Mouse (Mus musculus): ENCODE data around the gene Calm2.

GRCm38 (mm10) chr17:87402444-87402843, 44.3 kb downstream of the Calm2 start:
- TF ChIP-seq CTCF (IDR thresholded peaks at IDR 0.05; ENCODE audit: low read depth, low read length) (no peak), TAL1 (conservative IDR thresholded peaks at IDR 0.05; ENCODE audit: low read depth, low read length) (no peak), GATA1 (IDR thresholded peaks at IDR 0.05; ENCODE audit: borderline replicate concordance, low read length) (no peak), POLR2AphosphoS5 (IDR thresholded peaks at IDR 0.05; ENCODE audit: insufficient replicate concordance, low read depth, low read length) (no peak)
